Mouse (Mus musculus): ENCODE measurements at regions not wholly inside any gene's neighbourhood (a gene's known extent, or its start where the extent isn't known, plus 50 kb on each side); places are given as distances from the start of the nearest gene placed in this dataset.
A peak's percentile ranks its signal among the peaks of the same experiment; 100 is the strongest.

GRCm38 (mm10) chr19:52878812-52879502 lies 161.1 kb downstream of the Xpnpep1 start:
- ATAC-seq (ENCODE audit: poor library complexity, severe bottlenecking), result peak; percentile 95

- ATAC-seq (ENCODE audit: poor library complexity, severe bottlenecking), result no peak
Observed at GRCm38 (mm10) chr19:52866635-52867034, 173.4 kb downstream of the Xpnpep1 start.

DNA sequence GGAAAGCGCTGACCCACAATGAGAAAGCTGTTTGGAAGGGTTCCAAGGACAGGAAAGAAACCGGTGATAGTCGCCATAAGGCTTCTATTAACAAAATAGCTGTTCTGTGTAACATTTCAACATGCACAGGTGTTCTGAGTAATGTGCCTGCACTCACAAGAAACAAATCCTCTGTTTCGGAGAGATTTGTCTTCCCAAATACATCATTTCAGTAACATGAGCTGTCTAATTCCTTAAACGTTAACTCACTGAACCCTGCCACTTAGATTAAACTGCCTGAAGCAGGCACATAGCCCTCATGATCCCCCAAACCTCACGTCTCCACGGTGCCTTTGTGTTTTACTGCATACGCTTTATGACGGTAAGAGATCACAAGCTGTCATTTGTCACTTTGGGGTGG lies 178.4 kb downstream of the Xpnpep1 start:
- ATAC-seq (ENCODE audit: poor library complexity, severe bottlenecking), result no peak

GRCm38 (mm10) chr19:52854068-52854682 lies 185.8 kb downstream of the Xpnpep1 start:
- ATAC-seq (ENCODE audit: poor library complexity, severe bottlenecking), result no peak

DNA sequence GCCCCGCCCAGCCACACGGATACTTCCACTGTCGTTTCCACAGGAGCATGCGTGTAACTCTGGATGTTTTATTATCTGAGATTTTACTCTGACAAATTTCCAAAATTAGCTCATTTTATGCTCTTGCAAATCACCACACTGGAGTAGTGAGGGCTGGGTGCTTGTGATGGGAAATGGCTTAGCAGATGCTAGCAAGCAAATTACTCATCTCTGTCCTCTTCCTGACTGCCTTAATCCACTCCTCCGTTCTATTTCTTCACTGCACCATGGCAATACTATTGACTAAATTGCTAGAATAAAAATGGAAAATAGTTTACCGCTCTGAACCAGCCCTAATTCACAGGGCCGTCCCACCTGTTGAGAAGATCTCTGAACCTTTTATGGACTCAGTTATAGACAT lies 223.8 kb downstream of the Xpnpep1 start:
- no peak for ATAC-seq (ENCODE audit: poor library complexity, severe bottlenecking)

GRCm38 (mm10) chr19:52812046-52812445 lies 228.0 kb downstream of the Xpnpep1 start:
- no peak for ATAC-seq (ENCODE audit: poor library complexity, severe bottlenecking)

GRCm38 (mm10) chr19:52788802-52789201 lies 251.2 kb downstream of the Xpnpep1 start:
- ATAC-seq (ENCODE audit: poor library complexity, severe bottlenecking), result no peak

- no peak for ATAC-seq (ENCODE audit: poor library complexity, severe bottlenecking)
Observed at GRCm38 (mm10) chr19:52768761-52769388, 271.1 kb downstream of the Xpnpep1 start.

- no peak for ATAC-seq (ENCODE audit: poor library complexity, severe bottlenecking)
Observed at GRCm38 (mm10) chr19:52768117-52768516, 271.9 kb downstream of the Xpnpep1 start.

- no peak for ATAC-seq (ENCODE audit: poor library complexity, severe bottlenecking)
Observed at GRCm38 (mm10) chr19:52738946-52739345, 301.1 kb downstream of the Xpnpep1 start.

GRCm38 (mm10) chr19:52721776-52722175 lies 318.2 kb downstream of the Xpnpep1 start:
- no peak for ATAC-seq (ENCODE audit: poor library complexity, severe bottlenecking)

- ATAC-seq (ENCODE audit: poor library complexity, severe bottlenecking), result no peak
Observed at GRCm38 (mm10) chr19:52715359-52715758, 324.7 kb downstream of the Xpnpep1 start.

- no peak for ATAC-seq (ENCODE audit: poor library complexity, severe bottlenecking)
Observed at GRCm38 (mm10) chr19:52707679-52708078, 332.3 kb downstream of the Xpnpep1 start.

GRCm38 (mm10) chr19:52661009-52661408 lies 379.0 kb downstream of the Xpnpep1 start:
- ATAC-seq (ENCODE audit: poor library complexity, severe bottlenecking), result no peak

GRCm38 (mm10) chr19:52647066-52648046 lies 383.3 kb downstream of the Ins1 start:
- no peak for ATAC-seq (ENCODE audit: poor library complexity, severe bottlenecking)

GRCm38 (mm10) chr19:52640228-52640627 lies 376.1 kb downstream of the Ins1 start:
- ATAC-seq (ENCODE audit: poor library complexity, severe bottlenecking), result no peak

GRCm38 (mm10) chr19:52632501-52632900 lies 368.4 kb downstream of the Ins1 start:
- no peak for ATAC-seq (ENCODE audit: poor library complexity, severe bottlenecking)

DNA sequence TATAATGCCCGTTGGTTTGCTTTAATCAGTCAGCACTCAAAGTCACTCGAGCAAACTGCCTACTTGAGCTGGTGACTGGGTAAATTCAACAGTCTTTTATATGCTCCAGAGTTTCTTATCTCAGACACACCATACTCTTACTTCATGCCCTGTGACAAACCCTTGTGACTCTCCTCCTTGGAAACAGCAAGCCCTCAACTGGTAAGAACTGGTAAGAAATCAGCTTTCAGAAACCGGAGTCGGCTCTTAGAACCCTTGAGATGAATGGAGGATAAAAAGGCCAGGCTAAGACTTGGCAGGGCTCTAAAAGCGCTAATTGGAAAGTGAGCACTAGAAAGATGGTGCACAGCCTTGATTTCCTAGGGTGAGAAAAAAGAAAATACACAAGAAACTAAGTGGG lies 360.2 kb downstream of the Ins1 start:
- no peak for ATAC-seq (ENCODE audit: poor library complexity, severe bottlenecking)

- ATAC-seq (ENCODE audit: poor library complexity, severe bottlenecking), result no peak
Observed at GRCm38 (mm10) chr19:52623496-52623895, 359.4 kb downstream of the Ins1 start.

DNA sequence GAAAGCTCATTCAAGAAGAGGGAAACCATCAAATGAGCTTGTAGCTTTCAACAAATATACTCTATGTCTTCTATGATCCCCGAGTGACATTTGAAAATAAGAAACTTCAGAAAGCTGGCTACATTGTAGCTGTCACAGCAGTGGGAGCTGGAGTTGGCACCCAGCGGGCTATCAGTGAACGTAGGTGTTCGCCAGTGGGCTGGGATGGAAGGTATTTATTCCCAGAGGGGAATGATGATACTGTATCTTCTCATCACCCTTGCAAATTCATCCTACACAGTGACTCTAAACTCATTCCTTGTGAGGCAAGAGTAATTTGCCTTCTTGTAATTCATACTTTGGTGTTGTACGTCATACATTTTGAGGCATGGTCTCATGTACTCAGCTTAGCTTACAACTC lies 349.3 kb downstream of the Ins1 start:
- ATAC-seq (ENCODE audit: poor library complexity, severe bottlenecking), result no peak

- ATAC-seq (ENCODE audit: poor library complexity, severe bottlenecking), result no peak
Observed at GRCm38 (mm10) chr19:52606859-52607258, 342.8 kb downstream of the Ins1 start.

All from megakaryocyte, adult 5-6 weeks (primary cell).